Mouse (Mus musculus): ENCODE measurements around the gene Gm5152.
"Not testable (repeated sequence)": the region's sequence is repeated elsewhere in the genome, so short reads cannot be mapped to it uniquely, and the experiment has no call there.

GRCm38 (mm10) chr5:10254768-10255167, 8.4 kb upstream of the Gm5152 start:
- TF ChIP-seq POLR2A (IDR thresholded peaks at IDR 0.05; ENCODE audit: low read depth, low read length); CTCF (conservative IDR thresholded peaks at IDR 0.05; ENCODE audit: insufficient read depth, insufficient read length, low read depth, low read length): not testable (repeated sequence)
